1 mouse cellular context compared by ENCODE assay signal in genomic region chr9:107306673-107307072, GRCm38 (mm10).
A peak's percentile ranks its signal among the peaks of the same experiment; 100 is the strongest.
TF ChIP-seq lines count a peak whose summit lies in the region.

No protein-coding gene starts in this region.

TF ChIP-seq in MEL, 35 proteins besides CTCF, POLR2A, EP300 and RAD21:
- peak; percentile 76; the same call in 1 of the 2 replicates for TF ChIP-seq POLR2AphosphoS5 (IDR thresholded peaks at IDR 0.05; ENCODE audit: borderline replicate concordance, low read depth, low read length)
